In the genomic region with DNA sequence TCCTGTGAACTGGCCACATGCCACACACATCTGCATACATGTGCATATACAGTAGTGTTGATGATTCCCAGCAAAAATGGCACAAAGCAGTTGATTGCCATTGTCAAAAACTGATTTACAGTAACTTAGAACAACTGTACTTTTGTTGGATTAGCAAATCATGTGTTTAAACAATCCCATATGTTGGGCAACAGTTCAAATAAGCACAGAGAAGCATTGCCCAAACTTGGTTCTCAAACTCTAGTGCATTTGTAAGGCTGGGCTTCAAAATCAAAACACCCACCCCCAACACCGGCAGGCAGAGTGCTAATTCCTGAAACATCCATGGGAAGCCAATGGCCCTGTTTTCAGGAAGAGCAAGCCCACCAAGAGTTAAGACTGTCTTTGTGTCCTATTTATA, we compare ENCODE assay signal across 16 mouse cellular contexts.
A peak's percentile ranks its signal among the peaks of the same experiment; 100 is the strongest.
DNase-seq lines count a peak whose midpoint lies in the region; ATAC-seq and TF ChIP-seq lines count a peak whose summit lies in the region.
"Had no signal": no experiment of that assay in that cellular context is flagged by ENCODE, and none has a peak within 500 bp of the region (broad histone marks: within the 10 kb centered on the region; RNA-seq: fewer than 3 reads in every experiment).

No protein-coding gene starts in this region.

- peaks cover 92% of the 10 kb centered on the region for H3K4me1 ChIP-seq in forebrain, embryonic 10.5 days
- H3K4me1 ChIP-seq in forebrain, postnatal 0 days (ENCODE audit: insufficient read depth), result peaks cover 34% of the 10 kb centered on the region
- peaks cover 20% of the 10 kb centered on the region; the same call in 1 of the 2 replicates for H3K4me1 ChIP-seq in lung, postnatal 0 days (ENCODE audit: insufficient read depth, low read depth, low read length)
- H3K4me1 ChIP-seq in embryonic facial prominence, embryonic 15.5 days, result peaks cover 63% of the 10 kb centered on the region
- H3K4me1 ChIP-seq in stomach, embryonic 15.5 days, result peaks cover 42% of the 10 kb centered on the region

- no peak for TF ChIP-seq CTCF in forebrain, postnatal 0 days (IDR thresholded peaks at IDR 0.05; ENCODE audit: low read depth)
- no peak for TF ChIP-seq CTCF in lung, postnatal 0 days (IDR thresholded peaks at IDR 0.05)

- H3K4me3 ChIP-seq in forebrain, embryonic 10.5 days, result no peak overlapping the region
- no peak overlapping the region for H3K4me3 ChIP-seq in forebrain, postnatal 0 days (ENCODE audit: low read depth, low read length)
- no peak overlapping the region for H3K4me3 ChIP-seq in lung, postnatal 0 days (ENCODE audit: low read depth, low read length)
- H3K4me3 ChIP-seq in embryonic facial prominence, embryonic 15.5 days (replicated peaks), result no peak overlapping the region
- no peak overlapping the region for H3K4me3 ChIP-seq in stomach, embryonic 15.5 days (replicated peaks)
- H3K4me3 ChIP-seq: heart, embryonic 12.5 days; myocyte had no signal

- no peaks in the 10 kb centered on the region for H3K27me3 ChIP-seq in forebrain, embryonic 10.5 days (ENCODE audit: poor library complexity, severe bottlenecking)
- no peaks in the 10 kb centered on the region for H3K27me3 ChIP-seq in forebrain, postnatal 0 days (ENCODE audit: insufficient read depth, low read length)
- H3K27me3 ChIP-seq in lung, postnatal 0 days (replicated peaks; ENCODE audit: insufficient read depth, low read length), result no peaks in the 10 kb centered on the region
- no peaks in the 10 kb centered on the region for H3K27me3 ChIP-seq in embryonic facial prominence, embryonic 15.5 days
- no peaks in the 10 kb centered on the region for H3K27me3 ChIP-seq in stomach, embryonic 15.5 days (replicated peaks)
- H3K27me3 ChIP-seq: heart, embryonic 12.5 days had no signal

- H3K9ac ChIP-seq in forebrain, postnatal 0 days, result no peak overlapping the region
- H3K9ac ChIP-seq in lung, postnatal 0 days (replicated peaks; ENCODE audit: low read depth), result no peak overlapping the region
- no peak overlapping the region for H3K9ac ChIP-seq in embryonic facial prominence, embryonic 15.5 days
- H3K9ac ChIP-seq in stomach, embryonic 15.5 days, result no peak overlapping the region
- H3K9ac ChIP-seq: heart, embryonic 12.5 days had no signal

- H3K27ac ChIP-seq in forebrain, embryonic 10.5 days, result peak overlapping the region; percentile 82
- H3K27ac ChIP-seq in forebrain, postnatal 0 days (ENCODE audit: low read depth, low read length), result no peak overlapping the region
- no peak overlapping the region for H3K27ac ChIP-seq in lung, postnatal 0 days (ENCODE audit: low read length)
- peak overlapping the region; percentile 60 for H3K27ac ChIP-seq in embryonic facial prominence, embryonic 15.5 days (replicated peaks)
- peak overlapping the region; percentile 55 for H3K27ac ChIP-seq in stomach, embryonic 15.5 days

- no peak overlapping the region for H3K4me2 ChIP-seq in forebrain, postnatal 0 days (ENCODE audit: low read depth)
- H3K4me2 ChIP-seq in lung, postnatal 0 days (replicated peaks; ENCODE audit: low read depth, low read length), result no peak overlapping the region
- H3K4me2 ChIP-seq in embryonic facial prominence, embryonic 15.5 days (replicated peaks), result no peak overlapping the region; the same call in 1 of the 2 replicates
- no peak overlapping the region for H3K4me2 ChIP-seq in stomach, embryonic 15.5 days
- H3K4me2 ChIP-seq: heart, embryonic 12.5 days had no signal

- 67% methylated on average over 1 of the region's 1 CpGs for WGBS in forebrain, embryonic 10.5 days
- WGBS in forebrain, postnatal 0 days, result 27% methylated on average over 1 of the region's 1 CpGs
- WGBS in lung, postnatal 0 days, result 40% methylated on average over 1 of the region's 1 CpGs
- WGBS in embryonic facial prominence, embryonic 15.5 days, result 14% methylated on average over 1 of the region's 1 CpGs
- WGBS in stomach, embryonic 15.5 days, result 67% methylated on average over 1 of the region's 1 CpGs

- H3K9me3 ChIP-seq in forebrain, embryonic 10.5 days, result no peaks in the 10 kb centered on the region
- no peaks in the 10 kb centered on the region for H3K9me3 ChIP-seq in forebrain, postnatal 0 days (ENCODE audit: low read length)
- H3K9me3 ChIP-seq in lung, postnatal 0 days (ENCODE audit: low read length), result no peaks in the 10 kb centered on the region
- no peaks in the 10 kb centered on the region for H3K9me3 ChIP-seq in embryonic facial prominence, embryonic 15.5 days (replicated peaks)
- no peaks in the 10 kb centered on the region for H3K9me3 ChIP-seq in stomach, embryonic 15.5 days
- H3K9me3 ChIP-seq: heart, embryonic 12.5 days had no signal

- peaks cover 33% of the 10 kb centered on the region for H3K36me3 ChIP-seq in forebrain, embryonic 10.5 days (replicated peaks)
- no peaks in the 10 kb centered on the region; the same call in 1 of the 2 replicates for H3K36me3 ChIP-seq in forebrain, postnatal 0 days (ENCODE audit: insufficient read depth)
- 0 out of 2 replicates have a peak, but pooled peaks cover 3% of the 10 kb centered on the region for H3K36me3 ChIP-seq in lung, postnatal 0 days (ENCODE audit: insufficient read depth, low read length)
- H3K36me3 ChIP-seq in embryonic facial prominence, embryonic 15.5 days, result peaks cover 10% of the 10 kb centered on the region; the same call in 1 of the 2 replicates
- H3K36me3 ChIP-seq in stomach, embryonic 15.5 days, result peaks cover 6% of the 10 kb centered on the region; the same call in 1 of the 2 replicates

- no peak for ATAC-seq in forebrain, postnatal 0 days
- ATAC-seq in lung, postnatal 0 days, result no peak
- ATAC-seq in embryonic facial prominence, embryonic 15.5 days (ENCODE audit: insufficient number of reproducible peaks, low FRiP score, low TSS enrichment, low read depth), result no peak
- ATAC-seq in stomach, embryonic 15.5 days (ENCODE audit: insufficient read depth, low FRiP score, low read depth), result no peak
- ATAC-seq in frontal cortex, adult (ENCODE audit: low TSS enrichment), result no peak

- no peak for TF ChIP-seq EP300 in lung, postnatal 0 days (IDR thresholded peaks at IDR 0.05)

- no peak for DNase-seq in forebrain, embryonic 10.5 days (ENCODE audit: extremely low spot score, low spot score)
- DNase-seq in forebrain, postnatal 0 days, result no peak
- peak; percentile 63 for DNase-seq in lung, postnatal 0 days (ENCODE audit: low spot score)
- DNase-seq in lung, adult 18-20 months, result no peak
- no peak for DNase-seq in thymus, postnatal 4 days
- DNase-seq: cerebellum, adult 2 months; gastrocnemius, postnatal 36 days; kidney, adult 11 months; kidney, postnatal 36 days; layer of hippocampus, postnatal 36 days; thymus, adult 2 months had no signal

Comparison
In these comparisons a context has a peak if more than half of its experiments do, and no peak if none do; other contexts are left out.
1. H3K27ac ChIP-seq: peak in forebrain, embryonic 10.5 days (single experiment), embryonic facial prominence, embryonic 15.5 days (single experiment) and stomach, embryonic 15.5 days (single experiment); none in forebrain, postnatal 0 days (single experiment) and lung, postnatal 0 days (single experiment).